Mouse (Mus musculus) layer of hippocampus, postnatal 14 days (tissue): ENCODE data around the gene Zfp365. TPM values are rescaled to one million over a fixed set of nuclear protein-coding genes. Genes with fewer than 3 reads are reported as not detected.
A peak's percentile ranks its signal among the peaks of the same experiment; 100 is the strongest.

Source experiments
- DNase-seq, 2 experiments: peaks; one replicate each; pipeline ENCODE4 v3.0.0; 2021 to 2022; ENCODE audit warnings: low spot score in 2 of 2, mixed read lengths in 1 of 2
- long read RNA-seq, 2 experiments: library from polyadenylated mRNA; stranded (forward); transcript quantifications; one replicate each; pipeline ENCODE4 v2.0.0; 2021
- total RNA-seq, 2 experiments: library from RNA; stranded (reverse); gene quantifications; 2 replicates each; pipeline ENCODE4 v1.2.3; 2021

The Zfp365 gene
- 100 to 1,000 TPM; 138 to 158 TPM for total RNA-seq
- long read RNA-seq, experiment 1, full-length matches to known transcripts: 174 of 189 reads
- long read RNA-seq, experiment 1, partial matches to known transcripts: 12 of 189 reads
- long read RNA-seq, experiment 1, other reads (novel, unspliced or antisense): 3 of 189 reads
- long read RNA-seq, experiment 2, full-length matches to known transcripts: 148 of 168 reads
- long read RNA-seq, experiment 2, partial matches to known transcripts: 8 of 168 reads
- long read RNA-seq, experiment 2, other reads (novel, unspliced or antisense): 12 of 168 reads

DNA sequence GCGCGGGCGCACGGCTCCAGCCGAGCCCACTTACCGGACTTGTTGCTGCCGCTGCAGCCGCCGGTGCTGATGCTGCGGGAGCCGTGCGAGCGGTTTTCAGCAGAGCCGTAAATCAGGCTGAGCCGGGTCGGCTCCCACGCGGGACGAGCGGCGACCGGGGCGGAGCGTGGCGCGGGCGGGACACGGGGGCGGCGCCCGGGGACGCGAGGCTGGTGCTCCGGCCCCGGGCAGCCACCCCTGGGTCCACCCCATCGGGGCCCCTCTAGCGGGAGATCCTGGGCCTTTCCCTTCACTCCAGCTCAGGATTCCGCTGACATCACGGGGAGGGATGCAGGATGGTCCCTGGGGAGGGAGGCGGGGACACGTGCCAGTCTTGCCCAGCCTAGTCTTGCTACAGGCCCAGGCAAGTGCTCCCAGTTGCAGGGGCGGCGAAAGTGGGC is at the start of gene Zfp365:
TSS of gene Zfp365 (minus strand) at position 326 of the 440 bp plus-strand sequence.
- DNase-seq: peak; percentile 77 to 88

DNA sequence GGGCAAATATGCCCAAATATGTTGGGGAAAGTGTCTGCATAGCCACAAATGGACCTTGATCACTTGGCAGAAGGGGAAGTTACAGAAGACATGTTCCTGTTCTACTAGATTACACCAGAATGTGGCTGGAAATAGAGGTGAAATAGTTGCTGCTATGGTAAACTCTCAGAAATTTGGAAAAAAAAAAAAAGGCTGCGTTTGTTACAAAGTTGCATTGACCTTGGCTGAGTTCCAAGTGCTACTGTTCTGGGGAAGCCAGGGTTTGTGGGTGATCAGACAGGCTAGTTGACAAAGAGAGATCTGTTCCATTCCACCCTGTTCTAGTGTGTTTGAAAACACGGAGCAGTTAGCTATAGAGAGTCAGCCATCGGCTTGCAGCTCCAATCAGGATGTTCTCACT is 47.5 kb upstream of the Zfp365 start:
- no peak for DNase-seq

DNA sequence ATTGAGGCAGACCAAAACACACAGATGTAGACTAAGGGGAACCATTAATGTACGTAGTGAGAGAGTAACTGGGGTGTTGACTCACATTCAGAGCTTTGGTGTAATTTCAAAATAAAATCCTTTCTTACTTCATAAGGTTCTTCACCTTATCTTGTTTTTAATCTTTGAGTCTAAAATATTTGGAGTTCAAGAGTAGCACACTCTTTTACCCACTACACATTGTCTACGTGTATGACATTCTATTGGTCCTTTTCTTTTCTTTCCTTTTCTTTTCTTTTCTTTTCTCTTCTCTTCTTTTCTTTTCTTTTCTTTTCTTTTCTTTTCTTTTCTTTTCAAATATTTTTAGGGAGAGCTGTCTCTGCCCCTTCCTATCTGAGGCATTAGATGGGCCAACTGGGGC is 43.5 kb upstream of the Zfp365 start:
- no peak for DNase-seq

DNA sequence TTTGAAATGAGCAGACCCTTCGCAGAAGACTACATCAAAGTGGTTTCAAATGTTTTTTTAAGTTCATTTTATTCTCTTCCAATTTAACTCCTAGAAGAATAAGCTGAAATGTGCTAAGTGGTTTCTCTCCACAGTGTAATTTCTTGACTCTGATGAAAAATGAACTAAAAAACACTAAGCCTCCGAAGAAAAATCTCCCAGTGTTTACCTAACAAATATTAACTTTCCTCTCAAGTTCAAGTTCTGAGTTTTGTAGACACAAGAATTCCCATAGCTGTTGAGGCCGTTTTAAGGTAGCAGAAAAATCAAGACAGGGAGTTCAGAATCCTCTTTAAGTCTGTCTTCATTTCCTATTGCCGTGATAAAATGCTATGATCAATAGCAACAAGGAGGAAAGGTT is 39.2 kb upstream of the Zfp365 start:
- no peak for DNase-seq

DNA sequence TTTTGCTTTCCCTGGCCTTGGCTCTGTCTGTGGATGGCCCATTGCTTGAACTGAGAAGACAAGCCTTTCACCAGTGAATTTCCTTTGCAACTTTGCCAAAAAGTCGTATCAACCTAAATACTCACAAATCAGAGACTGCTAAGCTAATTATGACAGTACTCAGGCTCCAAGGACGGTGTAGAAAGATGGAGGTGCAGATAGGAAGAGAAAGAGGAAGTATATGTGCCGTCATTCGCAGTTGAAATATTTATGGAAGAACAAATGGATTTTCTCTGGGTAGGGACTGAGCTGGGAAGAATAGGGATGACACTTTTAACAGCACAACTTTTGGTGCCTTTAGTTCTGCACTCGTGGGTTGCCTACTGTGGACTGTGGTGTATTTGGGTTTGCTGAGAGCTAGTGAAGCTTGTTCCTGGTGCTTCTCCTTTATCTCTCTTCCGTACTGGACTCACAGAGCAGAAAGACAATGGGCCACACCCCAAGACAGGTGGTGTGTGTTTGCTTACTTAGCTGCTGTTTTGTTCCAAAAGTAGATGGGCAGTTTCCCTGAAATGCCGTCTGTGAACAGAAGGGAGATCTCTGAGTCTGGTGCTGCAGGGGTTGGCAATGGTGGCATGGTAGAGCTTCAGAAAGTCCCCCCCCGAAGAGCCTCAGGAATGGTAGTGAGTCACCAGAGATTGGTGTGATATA is 37.7 kb upstream of the Zfp365 start:
- DNase-seq: no peak

DNA sequence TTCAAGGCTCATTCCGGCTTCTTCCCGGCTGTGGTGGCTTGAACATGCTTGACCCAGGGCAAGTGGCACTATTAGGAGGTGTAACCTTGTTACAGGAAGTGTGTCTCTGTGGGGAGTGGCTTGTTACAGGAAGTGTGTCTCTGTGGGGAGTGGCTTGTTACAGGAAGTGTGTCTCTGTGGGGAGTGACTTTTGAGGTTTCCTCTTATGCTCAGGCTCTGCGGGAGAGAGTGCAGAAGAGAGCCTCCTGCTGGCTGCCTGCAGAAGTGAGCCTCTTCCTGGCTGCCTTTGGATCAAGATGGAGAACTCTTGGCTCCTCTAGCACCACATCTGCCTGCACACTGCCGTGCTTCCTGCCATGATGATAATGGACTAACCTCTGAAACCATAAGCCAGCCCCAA is 31.1 kb upstream of the Zfp365 start:
- DNase-seq: no peak

DNA sequence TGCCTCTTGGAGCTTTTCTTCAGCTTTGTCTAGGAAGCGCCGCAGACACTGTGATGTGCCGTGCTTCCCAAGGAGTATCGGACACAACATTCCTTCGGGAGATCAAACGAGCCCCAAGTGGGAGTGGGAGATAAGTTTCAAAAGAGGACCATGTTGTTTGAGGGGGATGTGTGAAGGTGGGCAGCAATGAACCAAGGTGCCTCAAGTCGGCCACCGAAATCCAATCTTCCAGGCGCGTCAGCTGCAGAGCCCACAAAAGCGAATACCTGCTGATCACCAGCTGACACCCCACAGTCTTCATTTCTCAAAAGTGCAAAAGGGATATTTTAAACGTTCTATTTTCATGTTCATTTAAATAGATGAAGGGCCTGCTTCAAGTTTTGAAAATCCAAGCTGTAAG is 27.1 kb upstream of the Zfp365 start:
- no peak for DNase-seq

DNA sequence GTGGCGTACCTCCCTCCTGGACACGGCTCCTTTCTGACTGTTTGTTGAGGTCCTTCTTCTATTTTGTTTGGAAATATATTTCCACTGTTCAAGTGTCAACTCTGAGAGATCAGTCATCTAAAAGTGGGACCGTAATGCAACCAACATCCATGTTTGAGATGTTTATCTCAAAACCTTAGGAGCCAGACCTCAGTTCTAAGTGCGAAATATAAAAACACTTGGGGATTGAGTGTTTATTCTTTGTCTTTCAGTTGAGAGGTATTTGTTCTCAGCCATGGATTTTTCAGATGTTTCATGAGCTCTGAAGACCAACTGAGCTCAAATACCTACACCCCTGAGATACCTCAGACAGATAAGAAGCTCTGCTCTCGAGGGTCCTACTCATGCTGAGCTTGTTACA is 25.3 kb upstream of the Zfp365 start:
- no peak for DNase-seq

DNA sequence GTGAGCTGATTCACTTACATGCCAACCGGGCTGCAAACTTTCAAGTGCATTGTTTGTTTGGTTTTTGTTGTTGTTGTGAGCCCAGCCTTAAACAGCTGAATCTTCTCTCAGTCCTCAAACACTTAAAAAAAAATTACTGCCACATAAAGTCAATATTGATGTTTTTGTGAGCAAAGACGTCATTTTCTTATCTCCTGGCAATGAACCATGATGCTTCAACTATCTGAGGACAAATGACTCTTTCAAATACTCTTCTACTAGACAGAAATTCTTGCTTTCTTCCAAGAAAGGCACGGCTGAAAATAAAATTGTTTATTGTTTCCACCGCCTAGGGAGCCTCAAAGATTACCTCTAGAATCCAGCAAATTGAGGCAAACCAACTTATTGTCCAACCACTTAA is 24.5 kb upstream of the Zfp365 start:
- no peak for DNase-seq

DNA sequence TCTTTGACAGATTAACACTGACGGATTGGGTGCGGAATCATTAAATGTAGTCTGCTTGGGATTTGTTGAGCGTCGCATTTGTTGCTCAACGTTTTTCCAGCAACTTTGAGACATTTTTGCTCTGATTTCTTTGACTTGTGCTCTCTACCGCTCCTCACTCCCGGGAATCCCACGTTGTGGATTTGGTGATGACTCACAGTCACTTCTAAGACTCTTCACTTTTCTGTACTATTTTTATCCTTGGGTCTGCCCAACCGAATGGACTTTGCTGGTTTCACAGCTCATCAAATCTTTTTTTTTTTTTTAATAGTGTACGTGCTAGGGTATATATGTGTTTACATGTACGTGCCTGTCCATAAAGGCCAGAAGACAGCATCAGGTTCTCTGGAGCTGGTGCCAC is 20.3 kb upstream of the Zfp365 start:
- DNase-seq: no peak

DNA sequence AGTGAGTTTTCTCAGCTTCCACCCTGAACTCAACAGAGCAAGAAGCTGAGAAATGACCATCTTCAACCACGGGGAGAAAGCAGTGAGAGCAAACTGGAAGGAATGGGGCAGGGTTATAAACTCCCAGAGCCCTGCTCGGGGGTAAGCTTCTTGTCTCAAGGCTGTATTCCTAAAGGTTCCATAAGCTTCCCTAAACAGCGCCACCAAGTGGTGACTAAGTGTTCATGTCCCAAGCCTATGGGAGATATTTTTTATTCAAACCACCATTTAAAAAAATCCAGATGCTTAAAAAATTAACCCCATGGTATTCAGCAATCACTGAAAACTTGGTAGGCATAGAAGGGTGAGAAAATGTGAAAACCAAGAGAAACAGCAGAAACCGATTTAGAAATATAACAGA is 18.9 kb upstream of the Zfp365 start:
- DNase-seq: no peak

DNA sequence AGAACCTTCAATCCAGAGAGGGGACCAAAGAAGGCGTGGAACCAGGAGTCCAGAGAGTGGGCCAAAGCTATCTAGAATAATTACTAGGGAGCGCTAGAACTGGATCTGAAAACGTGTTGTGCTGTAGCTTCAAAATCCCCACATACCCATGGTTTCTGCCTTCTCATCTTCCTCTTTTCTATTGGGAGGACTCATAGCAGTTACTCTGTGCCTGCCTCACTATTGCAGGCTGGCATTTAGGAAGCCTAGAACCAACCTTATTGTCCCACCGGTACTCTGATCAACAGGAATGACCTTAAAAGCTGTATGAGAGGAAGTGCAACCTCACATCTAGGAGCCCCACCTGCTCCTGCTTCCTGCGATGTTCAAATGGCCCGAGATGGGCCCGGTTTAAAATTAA is 16.1 kb upstream of the Zfp365 start:
- DNase-seq: no peak

DNA sequence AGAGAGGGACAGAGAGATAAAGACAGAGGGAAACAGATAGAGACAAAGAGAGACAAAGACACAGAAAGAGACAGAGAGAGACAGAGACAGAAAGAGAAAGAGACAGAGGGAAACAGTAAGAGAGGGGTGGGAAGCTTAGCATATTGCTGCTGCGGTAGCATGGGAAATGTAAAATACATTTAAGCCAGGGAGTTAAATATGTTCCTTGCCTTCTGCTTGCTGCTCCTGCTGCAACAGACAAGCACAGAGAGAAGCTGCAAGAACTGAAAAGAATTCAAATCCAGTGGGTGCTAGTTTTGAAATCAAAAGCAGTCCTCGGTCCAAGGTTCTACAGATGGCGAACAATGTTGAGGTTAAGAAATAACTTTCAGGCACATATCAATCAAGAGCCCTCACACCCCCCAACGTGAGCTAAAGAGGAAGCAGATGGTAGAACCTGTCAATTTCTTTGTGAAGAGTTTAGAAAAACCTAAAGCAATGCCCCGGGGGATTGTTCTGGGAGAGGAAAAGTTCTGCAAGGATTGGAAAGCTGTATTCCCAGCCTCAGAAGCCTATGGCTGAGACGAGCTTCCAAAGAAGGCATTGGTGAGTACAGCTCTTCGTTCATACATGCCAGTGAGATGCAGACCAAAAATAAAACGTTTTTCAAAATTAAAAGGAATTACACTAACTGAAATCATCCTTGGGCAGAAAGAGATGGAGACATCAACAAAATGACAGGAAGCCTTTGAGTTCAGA is 15.4 kb upstream of the Zfp365 start:
- DNase-seq: no peak

DNA sequence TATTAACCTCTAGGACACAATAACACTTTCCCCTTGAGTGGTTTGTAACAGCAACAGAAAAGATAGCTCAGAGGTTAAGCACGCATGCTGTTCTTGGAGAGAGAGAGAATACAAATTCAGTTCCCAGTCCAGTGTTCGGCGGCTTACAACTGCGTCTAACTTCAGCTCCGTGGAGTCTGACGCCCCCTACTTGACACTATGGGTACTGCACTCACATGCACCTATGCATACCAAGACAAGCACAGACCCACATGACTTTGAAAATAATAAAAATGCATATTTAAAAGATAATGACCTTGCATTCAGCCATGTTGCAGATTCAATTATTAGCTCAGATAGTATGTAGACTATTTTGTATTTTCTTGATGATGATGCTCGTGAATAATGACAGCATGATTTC is 11.6 kb upstream of the Zfp365 start:
- DNase-seq: no peak

DNA sequence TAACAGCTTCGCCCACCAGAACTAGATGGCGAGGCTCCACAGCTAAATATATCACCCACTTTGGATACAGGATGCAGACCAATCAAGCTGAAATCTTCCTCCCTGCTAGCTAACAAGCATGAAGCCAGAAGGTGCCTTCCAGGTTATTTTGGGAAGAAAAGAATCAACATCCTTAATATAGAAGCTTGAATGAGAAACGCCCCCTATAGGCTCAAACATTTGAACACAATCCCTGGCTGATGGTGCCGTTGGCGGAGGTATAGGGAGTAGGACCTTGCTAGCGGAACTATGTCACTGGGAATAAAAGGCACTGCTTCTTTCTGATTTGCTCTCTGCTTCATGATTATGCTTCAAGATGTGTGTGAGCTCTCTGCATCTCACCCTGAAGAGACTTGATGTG is 9.3 kb upstream of the Zfp365 start:
- DNase-seq: no peak

DNA sequence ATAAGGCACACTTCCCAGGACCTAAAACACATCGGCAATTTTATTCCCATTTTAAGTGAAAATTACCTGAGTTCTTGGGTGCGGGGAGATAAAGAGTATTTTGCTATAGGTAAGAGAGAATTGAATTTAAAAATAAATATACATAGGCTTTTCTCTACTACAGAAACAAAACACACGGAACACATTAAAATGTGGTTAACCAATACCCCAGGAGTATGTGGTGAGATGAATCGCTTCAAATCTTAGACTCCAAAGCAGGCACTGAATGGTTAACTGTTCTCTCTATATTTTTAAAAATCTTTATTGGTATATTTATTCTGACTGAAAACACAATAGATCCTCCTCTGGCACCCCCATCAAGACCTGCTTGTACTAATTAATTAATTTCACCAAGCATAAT is 7.2 kb upstream of the Zfp365 start:
- no peak for DNase-seq

DNA sequence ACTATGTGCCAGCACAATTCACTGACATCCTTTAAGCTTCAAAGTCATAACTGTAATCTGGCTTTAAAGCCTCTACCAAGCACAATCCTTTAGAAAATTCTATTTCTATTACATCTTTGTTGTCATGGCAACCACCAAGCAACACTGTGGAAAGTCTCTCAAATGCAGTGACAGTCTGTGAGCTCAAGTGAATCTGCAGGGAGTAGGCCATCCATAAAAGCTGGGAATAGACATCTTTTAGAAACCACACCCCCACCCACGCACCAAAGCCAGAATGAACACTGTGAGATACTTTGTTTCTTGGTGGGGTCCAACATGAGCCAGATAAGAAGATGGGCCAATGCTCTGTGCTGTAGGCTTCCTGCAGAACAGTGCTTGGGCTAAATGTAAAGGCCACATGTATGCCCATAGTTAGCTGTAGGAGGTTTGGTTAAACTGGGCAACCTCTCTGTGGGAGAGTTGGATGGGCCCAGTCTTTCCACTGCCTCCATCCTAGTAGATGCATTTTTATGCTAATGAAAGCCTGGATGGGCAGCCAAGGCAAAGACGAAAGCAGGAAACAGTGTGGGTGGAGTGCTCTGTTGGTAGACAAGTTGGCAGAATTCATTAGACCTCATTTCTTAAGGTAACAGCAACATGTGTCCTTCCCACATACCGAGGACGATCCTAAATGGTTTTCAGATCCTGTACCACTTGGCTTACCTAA is 5.9 kb upstream of the Zfp365 start:
- no peak for DNase-seq

DNA sequence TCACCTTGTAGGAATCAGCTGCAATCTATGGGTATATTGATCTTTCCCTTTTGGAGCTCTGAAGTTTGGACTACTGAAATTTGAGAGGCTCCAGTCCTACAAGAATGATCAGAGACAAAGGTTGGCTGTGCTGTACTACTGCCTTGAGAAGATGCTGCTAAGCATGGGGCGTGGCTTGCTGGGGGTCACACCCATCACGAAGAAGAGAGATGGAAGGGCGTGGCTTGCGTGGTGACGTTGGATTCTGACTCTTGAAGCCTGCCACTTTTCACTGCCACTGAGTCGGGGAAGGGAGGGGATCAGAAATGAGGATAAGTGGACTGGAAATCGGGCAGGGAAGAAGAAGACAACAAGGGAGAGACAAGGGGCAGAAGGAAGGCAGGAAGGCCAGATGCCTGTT is 4.9 kb upstream of the Zfp365 start:
- no peak for DNase-seq

DNA sequence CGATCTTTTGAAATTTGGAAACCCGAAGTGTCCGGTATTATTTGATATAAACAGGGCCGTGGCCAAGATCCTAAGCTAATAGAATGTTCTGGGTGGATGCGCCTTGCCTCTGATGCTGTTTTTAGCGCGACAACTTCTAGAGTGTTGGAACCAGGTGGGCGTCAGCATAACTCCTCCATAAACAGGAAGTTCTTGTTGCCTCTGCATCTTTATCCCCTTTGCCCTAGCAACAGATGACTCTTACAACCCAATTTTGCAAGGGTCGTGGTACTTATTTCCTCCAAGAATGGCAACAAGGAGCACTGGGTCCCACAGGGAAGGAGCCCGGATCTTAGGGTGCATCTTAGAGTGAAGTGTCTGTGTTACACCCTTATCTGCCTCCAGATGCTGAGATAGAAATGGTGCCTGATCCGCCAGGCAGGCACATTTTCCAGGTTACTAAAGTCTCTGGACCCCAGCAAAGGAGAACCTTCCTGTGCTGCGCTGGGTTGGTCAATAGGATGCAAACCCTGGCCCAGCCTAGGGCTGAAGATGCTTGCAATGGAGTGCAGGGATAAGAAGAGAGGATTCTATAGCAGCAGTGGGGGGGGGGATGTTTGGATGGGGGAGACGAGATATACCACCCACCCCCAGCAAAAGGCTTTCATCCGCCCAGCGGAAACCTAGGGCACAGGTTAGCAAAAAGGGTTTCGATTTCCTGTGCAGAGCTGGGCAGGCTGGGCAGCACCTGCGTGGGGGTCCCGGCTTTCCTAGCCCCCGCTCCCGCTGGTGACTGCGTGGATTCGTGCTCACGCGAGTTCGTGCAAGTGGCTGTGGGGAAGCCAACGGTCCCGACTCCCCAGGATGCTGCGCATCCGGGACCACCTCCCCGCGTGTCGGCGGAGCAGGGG is 770 bp downstream of the Zfp365 start:
- no peak for DNase-seq

DNA sequence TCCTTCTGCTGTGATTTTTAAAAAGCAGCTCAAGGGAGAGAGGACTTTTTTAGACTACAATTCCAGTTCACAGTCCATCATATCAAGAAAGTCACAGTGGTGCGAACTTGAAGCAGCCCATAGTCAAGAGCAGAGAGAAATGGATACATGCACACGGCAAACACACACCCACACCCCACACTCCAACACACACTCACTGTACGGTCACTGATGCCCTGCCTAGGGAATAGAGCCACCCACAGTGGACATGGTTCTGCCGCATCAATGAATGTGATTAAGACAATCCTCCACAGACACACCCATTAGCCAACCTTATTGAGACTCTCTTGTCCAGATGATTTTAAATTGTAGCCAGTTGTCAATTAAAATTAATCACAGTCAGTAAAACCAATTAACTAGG is 4.5 kb downstream of the Zfp365 start:
- no peak for DNase-seq

DNA sequence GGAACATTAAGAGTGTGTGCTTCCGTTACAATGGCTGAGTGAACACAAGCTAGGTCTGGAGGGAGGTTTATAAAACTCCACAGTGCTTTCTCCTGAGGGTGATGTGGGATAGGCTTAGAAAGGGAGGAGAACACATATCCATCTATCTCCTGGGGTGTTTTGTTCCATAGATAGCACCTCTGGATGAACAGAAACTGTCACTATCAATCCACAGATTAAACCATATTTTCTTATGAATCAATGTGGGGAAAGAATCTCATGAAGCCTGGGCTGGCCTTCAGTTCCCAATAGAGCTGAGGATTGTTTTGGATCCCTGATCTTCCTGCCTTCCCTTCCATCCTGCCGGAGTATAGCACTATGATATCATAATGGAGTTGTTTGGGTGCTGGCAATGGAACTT is 5.5 kb downstream of the Zfp365 start:
- no peak for DNase-seq
